Mouse (Mus musculus) thymus, postnatal 14 days (tissue): ENCODE results near the gene Fibp.

Experiments used
- DNase-seq: peaks from one replicate; pipeline ENCODE4 v3.0.0; 2021

Gene Fibp

DNA sequence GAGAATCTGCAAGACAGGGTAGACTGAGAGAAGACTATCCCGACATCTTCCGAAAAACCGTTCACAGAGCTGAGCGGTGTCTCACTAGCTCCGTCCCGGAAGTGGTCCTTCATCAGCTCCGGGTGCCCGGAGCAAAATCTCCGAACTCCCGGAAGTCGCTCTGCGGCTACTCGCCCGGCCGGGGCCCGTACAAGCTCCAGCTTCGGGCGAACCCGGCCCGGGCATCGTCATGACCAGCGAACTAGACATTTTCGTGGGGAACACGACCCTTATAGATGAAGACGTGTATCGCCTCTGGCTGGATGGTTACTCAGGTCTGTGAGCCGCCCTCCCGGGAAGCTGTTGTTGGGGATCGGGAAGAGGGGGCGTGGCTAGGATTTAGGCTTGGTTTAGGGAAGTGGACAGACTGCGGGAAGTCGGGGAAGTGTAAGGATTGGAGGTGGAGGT lies at the start of gene Fibp:
Fibp (plus strand) TSS at position 151 of the 447 bp plus-strand sequence.
- peak; percentile 85 for DNase-seq

DNA sequence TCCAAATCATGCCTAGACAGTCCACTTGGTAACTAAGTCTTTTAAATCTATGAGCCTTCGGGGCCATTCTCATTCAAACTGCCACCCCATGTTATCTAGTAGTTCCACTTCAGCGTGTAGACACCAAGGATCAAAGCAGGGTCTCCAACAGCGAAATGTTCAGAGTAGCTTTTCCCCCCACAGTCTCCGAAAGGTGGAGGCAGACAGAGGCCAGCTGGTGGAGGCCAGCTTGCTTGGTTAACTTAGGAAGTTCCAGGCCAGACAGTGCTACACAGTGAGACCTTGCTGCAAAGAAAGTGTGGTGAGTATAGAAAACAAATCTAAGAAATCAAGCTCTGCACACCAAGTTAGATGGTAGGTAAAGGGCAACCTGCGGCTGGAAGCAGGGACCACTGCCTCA lies 49.8 kb upstream of the Fibp start:
- no peak for DNase-seq

- DNase-seq = no peak
Observed at GRCm38 (mm10) chr19:5411961-5412360, 48.5 kb upstream of the Fibp start.

DNA sequence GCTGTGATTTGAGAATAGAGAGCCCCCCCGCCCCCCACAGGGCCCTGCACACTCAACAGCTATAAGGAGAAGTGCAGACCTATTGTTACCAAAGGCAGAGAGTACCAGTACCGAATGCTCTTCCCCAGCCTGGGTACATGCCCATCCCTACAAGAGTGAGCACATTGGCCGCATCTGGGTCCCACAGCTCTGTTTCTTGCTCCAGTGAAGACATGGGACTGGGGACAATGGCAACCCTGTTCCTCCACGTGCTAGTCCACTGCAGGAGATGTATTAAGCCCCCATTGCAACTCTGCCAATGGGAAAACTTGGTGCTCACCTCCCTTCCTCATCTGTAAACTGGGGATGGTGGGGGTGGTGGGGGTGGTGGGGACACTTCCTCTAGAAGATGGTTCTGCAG lies 46.6 kb upstream of the Fibp start:
- DNase-seq = no peak

GRCm38 (mm10) chr19:5414534-5414957 lies 45.9 kb upstream of the Fibp start:
- DNase-seq = no peak

DNA sequence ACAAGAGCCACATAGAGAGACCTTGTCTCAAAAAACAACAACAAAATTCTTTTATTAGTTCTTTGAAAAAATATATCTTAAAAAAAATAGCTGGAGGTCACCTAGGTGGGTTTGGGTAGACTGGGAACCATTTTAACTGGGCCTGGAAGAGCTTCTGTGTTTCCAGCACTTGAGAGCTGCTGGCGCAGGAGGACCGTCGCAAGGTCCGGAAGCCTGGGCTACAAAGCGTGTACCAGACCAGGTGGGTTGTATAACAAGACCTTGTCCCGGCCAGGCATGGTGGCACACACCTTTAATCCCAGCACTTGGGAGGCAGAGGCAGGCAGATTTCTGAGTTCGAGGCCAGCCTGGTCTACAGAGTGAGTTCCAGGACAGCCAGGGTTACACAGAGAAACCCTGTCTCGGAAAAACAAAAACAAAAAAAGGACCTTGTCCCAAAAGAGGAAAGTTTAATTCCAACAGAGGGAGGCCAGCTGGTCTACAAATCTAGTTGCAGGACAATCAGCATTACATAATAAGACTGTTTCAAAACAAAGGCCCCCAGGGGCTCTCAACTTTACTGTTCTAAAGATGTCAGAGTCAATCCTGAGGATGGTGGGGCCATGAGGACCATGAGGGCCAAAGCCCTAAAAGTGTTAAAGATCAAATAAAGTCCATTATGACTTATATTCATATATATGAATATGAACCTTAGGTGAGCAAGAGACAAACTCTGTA lies 41.5 kb upstream of the Fibp start:
- DNase-seq = no peak

DNA sequence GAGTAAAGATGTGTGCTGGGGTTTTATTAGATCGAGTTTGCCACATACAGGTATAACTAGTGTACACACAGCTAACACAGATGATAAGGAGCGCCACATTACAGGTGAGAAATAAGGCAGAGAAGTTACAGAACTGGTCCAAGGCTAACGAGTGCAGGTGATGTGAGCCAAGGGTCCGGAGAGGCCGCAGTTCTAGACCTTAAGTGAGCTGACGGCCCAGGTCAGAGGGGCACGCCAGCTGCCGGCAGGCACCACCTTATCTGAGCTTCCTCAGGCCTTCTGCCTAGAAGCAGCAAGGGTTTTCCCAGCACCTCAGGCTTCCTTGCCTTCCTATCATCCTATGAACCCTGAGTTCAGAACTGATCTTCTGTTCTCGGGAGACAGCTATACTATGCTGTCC lies 40.8 kb upstream of the Fibp start:
- no peak for DNase-seq

- DNase-seq = no peak
Observed at GRCm38 (mm10) chr19:5420579-5420978, 39.8 kb upstream of the Fibp start.

DNA sequence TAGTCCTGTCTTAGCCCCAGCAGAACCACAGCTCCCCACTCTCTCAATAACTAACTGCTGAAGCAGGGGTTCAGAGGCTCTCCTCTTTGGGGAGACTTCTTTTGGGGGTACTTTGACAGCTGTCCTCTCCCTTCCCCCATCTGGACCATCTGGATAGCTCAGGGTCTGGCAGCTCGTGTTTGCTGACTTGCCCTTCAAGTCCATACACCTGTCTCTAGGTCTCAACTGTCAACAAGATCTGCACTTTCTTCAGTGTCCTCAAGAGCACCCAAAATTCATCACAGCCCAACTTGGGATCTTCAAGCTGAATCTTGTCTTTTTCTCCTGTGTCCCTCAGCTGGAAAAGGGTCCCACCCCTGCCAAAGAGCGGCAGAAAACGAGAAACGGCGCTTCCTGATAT lies 38.6 kb upstream of the Fibp start:
- peak; percentile 46 for DNase-seq

- DNase-seq = peak; percentile 46
Observed at GRCm38 (mm10) chr19:5422267-5422666, 38.1 kb upstream of the Fibp start.

DNA sequence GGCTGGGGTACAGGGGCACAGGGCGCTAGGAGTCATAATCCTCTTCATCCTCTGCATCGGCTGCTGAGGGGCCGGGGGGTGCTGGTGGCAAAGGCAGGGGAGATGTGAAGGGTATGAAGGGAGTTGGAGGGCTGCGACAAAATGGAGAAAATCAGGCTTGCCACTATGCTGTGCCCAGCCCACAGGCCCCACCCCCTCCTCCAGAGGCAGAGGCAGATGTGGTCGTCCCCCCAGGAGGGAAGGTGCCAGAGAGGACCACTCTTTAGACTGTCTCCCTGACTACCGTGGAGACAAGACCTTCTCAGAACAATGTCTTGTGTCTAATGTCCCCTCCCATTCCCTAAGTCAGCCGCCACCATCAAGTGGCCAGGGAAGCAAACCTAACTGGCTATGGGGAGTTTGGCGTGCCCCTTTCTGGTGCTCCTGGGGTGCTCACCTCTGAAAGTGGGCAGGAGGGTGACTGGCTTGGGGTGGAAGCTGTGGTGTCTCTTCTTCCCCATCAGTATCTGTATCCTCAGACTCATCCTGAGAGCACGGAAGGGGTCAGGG lies 37.4 kb upstream of the Fibp start:
- DNase-seq = peak; percentile 29

- DNase-seq = peak; percentile 32
Observed at GRCm38 (mm10) chr19:5423561-5423960, 36.9 kb upstream of the Fibp start.

DNA sequence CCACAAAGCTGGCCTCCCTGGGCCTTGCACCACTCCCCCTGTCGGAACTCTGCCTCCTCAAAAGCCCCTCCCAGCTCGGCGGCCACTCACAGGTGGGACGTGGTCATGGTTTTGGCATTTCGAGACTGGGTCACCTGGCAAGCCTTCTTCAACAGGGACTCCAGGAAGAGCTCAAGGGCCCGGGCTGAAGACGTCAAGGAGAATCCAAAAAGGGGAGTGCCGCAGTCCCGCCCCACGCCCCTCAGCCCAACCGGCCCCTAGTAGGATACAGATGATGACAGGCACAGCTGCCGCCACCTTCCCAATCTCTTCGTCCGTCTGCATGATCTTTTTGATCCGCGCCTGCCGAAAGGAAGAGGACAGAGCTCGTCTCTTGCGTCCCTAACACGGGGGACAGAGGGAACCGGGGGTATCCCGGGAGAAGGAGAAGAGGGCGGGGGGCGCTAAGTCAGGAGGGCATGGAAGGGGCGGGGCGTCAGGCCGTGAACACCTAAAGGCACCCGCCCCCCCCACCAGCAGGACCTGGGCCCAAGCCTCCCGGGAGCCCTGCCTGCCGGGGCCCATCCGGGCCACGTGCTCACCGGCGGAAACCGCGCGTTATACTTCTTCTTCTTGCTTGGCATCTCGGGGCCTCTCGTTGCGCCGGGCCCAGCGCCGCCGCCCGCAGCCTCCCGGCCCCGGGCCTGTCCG lies 36.2 kb upstream of the Fibp start:
- peak; percentile 84 for DNase-seq

GRCm38 (mm10) chr19:5424782-5425741 lies 35.4 kb upstream of the Fibp start, which contains the start of the genes Drap1 and AI837181:
Gene Drap1, minus strand, starts transcription at chr19:5424979.
Gene AI837181, plus strand, starts transcription at chr19:5425144.
- DNase-seq = peak; percentile 97

DNA sequence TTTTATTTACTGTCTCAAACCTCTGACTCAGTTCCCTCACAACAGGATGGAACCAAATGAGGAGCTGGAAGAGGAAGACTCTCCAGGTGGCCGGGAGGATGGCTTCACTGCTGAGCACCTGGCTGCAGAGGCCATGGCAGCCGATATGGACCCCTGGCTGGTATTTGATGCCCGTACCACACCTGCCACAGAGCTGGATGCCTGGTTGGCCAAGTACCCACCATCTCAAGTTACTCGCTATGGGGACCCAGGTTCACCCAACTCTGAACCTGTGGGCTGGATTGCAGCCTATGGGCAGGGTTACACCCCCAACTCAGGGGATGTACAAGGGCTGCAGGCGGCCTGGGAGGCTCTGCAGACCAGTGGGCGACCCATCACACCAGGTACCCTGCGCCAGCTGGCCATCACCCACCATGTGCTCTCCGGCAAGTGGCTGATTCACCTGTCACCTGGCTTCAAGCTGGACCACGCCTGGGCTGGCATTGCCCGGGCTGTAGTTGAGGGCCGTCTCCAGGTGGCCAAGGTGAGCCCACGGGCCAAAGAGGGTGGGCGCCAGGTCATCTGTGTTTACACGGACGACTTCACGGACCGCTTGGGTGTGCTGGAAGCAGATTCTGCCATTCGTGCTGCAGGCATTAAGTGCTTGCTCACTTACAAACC lies 34.4 kb upstream of the Fibp start:
- peak; percentile 30 for DNase-seq

- no peak for DNase-seq
Observed at GRCm38 (mm10) chr19:5426640-5427290, 33.6 kb upstream of the Fibp start.

DNA sequence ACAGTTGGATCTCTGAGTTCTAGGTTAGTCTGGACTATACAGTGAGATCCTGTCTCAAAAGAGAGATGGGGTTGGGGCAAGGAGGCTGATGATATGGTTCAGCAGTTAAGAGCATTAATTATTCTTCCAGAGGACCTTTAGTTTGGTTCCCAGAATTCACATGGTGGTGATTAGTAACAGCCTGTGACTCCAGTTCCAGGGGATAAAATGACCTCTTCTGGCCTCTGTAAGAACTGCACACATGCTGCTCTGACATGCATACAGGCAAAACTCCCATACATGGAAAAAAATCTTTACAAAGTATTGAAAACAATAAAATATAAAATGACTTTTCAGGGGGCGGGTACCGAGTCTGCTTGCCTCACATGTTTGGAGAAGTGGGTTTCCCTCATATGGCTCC lies 32.3 kb upstream of the Fibp start:
- peak; percentile 65 for DNase-seq

GRCm38 (mm10) chr19:5429219-5429618 lies 31.2 kb upstream of the Fibp start:
- DNase-seq = no peak

DNA sequence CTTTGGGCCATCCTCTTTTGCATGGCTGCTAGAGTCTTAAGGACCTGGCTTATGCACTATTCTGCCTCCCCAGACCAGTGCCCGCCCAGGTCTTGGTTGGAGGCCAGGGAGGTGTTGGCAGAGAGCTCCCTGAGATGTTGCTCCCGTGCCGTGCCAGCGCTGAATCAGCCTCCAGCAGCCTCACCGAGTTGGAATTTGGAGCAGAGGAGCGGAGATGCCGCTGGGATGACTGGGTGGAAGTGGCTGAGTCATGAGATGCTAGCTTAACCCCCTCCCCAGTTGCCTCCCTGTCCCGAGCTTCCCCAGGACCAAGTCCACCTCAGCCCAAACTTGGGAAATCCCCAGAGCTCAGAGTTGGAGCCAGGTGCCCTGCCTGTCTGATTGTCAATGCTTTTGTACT lies 30.6 kb upstream of the Fibp start:
- no peak for DNase-seq

DNA sequence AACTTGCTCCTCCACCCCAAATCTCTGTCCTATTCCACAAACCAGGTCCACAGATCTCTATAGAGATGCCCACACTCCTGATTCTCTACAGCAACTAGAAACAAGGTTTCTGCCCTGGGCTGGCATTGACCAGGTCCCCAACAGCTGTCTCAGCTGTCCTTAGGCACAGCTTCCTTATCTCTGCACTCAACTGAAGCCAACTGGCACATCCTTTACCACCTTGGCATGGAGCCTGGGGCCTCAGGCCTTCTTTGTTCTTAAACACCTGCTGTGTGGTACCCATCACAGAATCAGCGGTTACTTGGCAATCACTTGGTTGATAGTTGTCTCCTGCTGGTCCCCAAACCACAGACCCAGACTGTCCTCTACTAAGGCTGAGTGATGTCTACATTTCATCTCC lies 30.0 kb upstream of the Fibp start:
- DNase-seq = peak; percentile 37

GRCm38 (mm10) chr19:5431911-5432464 lies 28.4 kb upstream of the Fibp start:
- no peak for DNase-seq
